Mouse (Mus musculus) limb, embryonic 10.5 days (tissue): Measurements from ENCODE around the gene Adamtsl5. TPM values are rescaled to one million over a fixed set of nuclear protein-coding genes. Genes with fewer than 3 reads are reported as not detected.

Source experiments
- DNase-seq: peaks from one replicate; pipeline ENCODE4 v3.0.0-alpha.2; 2017; ENCODE audit warnings: low spot score
- H3K27ac ChIP-seq: fragments of 300-500 bp; sonication (generic); 2 replicates; pipeline ENCODE4 v1.5.1; 2016; ENCODE audit warnings: mild to moderate bottlenecking
- H3K27me3 ChIP-seq: fragments of 300-500 bp; sonication (generic); 2 replicates; pipeline ENCODE4 v1.6.1; 2016; ENCODE audit warnings: low read depth, mild to moderate bottlenecking; ENCODE audit not compliant: poor library complexity, severe bottlenecking
- H3K36me3 ChIP-seq: fragments of 300-500 bp; sonication (generic); 2 replicates; pipeline ENCODE4 v1.6.1; 2016; ENCODE audit warnings: mild to moderate bottlenecking, moderate library complexity
- H3K4me1 ChIP-seq: fragments of 300-500 bp; sonication (generic); 2 replicates; pipeline ENCODE4 v1.6.1; 2016
- H3K4me3 ChIP-seq: fragments of 300-500 bp; sonication (generic); 2 replicates; pipeline ENCODE4 v1.5.1; 2016; ENCODE audit warnings: mild to moderate bottlenecking, moderate library complexity
- H3K9me3 ChIP-seq: fragments of 300-500 bp; sonication (generic); replicated peaks from 2 replicates; pipeline ENCODE4 v1.6.1; 2016; ENCODE audit warnings: mild to moderate bottlenecking
- WGBS: fragments of 180-500 bp; shearing (Covaris S2); methylation state at CpG from one replicate; pipeline ENCODE4 v1.1.7; 2016; 5-methylcytosine and 5-hydroxymethylcytosine counted together
- polyA plus RNA-seq: library from polyadenylated mRNA; unstranded; fragments of >200 nt; fragmentation: Nextera tagmentation; extraction: Ambion mirVana; gene quantifications from 2 replicates; pipeline ENCODE4 v1.2.1, GENCODE M21; 2016

Gene Adamtsl5
- 0.39 and 0.48 TPM in 2 replicates for polyA plus RNA-seq

DNA sequence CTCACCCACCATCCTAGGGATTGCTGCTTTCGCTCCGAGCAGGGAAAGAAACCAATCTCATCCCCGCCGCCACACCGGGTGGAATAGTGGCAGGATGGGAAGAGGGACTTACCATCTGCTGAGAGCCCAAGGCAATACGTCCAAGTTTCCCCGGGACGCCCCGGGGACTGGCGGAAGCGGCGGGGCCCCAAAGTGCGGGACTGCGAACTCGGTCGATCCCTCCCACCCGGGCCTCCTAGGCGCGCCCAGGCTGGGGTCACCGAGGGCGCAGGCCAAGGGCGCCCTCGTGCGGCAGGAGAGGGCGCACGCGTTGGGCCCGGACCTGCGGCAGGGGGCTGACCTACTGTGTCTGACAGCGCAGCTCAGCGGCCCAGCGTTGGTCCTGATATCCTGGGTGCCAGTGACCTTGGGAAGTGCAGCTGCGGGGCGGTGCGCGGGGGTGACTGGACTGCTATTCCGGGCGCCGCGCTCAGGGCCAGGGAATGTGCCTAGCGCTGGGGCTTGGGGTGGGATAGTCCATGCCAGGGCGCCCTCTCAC, at the start of gene Adamtsl5:
Gene Adamtsl5, minus strand, starts transcription at position 169 of the 538 bp plus-strand sequence.
- Histone ChIP-seq H3K4me3 (peak within 1 kb of the TSS; percentile 40), H3K27ac (no peak within 1 kb of the TSS), H3K9me3 (no peaks in the 10 kb centered on the region), H3K4me1 (peaks cover 31% of the 10 kb centered on the region), H3K36me3 (0 out of 2 replicates have a peak, but pooled peaks cover 2% of the 10 kb centered on the region), H3K27me3 (peaks cover 100% of the 10 kb centered on the region)
- DNase-seq = peak; percentile 78
- 1% methylated on average over 40 of the region's 42 CpGs for WGBS

DNA sequence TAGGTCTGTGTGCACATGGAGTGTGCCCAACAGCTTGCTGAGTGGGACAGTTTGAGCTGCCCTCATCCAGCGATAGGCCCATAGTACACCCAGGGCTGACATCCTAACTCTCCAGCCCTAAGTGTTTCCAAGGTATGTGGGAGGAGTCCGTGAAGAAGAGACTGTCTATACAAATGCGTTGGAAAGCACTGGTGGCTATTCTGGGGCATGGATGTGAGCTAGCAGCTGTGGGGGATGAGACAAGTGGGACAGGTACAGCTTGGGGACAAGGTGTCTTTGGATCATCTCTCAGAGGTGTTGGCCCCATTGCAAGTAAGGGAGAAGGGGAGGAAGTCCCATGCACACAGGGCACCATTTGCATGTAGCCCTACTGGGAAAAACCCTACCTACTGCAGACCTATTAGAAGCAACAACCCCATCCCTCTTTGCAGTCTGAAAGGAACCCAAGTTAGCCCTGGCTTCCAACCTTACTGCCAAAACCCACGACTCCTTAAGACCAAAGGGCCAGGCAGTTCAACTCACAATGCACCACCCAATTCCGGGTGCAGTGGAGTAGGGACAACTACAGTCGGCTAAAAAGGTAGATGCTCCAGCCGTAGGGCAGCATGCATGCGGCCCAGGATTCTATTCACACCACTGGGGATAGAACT, 49.4 kb upstream of the Adamtsl5 start:
- Histone ChIP-seq H3K36me3 (peaks cover 76% of the 10 kb centered on the region), H3K27ac (peak overlapping the region; percentile 100), H3K4me1 (peaks cover 52% of the 10 kb centered on the region), H3K27me3 (no peaks in the 10 kb centered on the region), H3K9me3 (no peaks in the 10 kb centered on the region), H3K4me3 (peak overlapping the region; percentile 88)
- no peak for DNase-seq
- WGBS = 73% methylated on average over 8 of the region's 8 CpGs

DNA sequence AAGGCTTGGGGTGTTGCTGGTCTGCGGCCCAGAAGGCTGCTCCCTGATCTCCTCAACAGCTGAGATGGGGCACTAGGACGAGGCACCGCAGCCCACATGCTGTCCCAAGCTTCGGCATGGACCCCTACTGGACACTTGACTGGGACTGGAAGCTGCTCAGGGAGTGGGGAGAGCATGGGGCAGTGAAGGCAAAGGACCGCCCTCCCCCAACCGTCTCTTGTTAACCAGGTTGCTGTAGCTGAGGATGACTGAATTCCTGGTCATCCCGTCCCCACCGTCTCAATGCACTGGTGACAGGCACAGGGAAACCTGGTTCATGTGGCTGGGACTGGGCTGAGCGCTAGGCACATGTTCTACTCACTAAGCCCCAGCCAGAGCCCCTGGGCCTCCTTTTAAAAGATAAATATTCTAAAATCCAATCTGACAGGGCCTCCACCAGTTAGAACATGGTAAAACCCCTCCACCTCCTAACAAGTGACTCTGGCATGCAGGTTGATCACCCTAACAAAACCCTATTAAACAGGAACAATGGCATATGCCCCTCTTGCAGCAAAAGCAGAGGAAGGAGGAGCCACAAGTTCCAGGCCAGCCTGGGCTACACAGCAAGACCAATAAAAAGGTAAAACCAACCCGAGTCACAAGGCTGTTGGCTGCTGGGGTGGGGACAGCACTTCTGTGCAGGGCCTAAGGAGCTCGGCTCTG, 48.8 kb upstream of the Adamtsl5 start:
- H3K27me3 ChIP-seq = no peaks in the 10 kb centered on the region
- H3K4me3 ChIP-seq = peak overlapping the region; percentile 88
- no peak for DNase-seq
- H3K9me3 ChIP-seq = no peaks in the 10 kb centered on the region
- peaks cover 76% of the 10 kb centered on the region for H3K36me3 ChIP-seq
- peaks cover 58% of the 10 kb centered on the region for H3K4me1 ChIP-seq
- 91% methylated on average over 11 of the region's 11 CpGs for WGBS
- H3K27ac ChIP-seq = peak overlapping the region; percentile 100

DNA sequence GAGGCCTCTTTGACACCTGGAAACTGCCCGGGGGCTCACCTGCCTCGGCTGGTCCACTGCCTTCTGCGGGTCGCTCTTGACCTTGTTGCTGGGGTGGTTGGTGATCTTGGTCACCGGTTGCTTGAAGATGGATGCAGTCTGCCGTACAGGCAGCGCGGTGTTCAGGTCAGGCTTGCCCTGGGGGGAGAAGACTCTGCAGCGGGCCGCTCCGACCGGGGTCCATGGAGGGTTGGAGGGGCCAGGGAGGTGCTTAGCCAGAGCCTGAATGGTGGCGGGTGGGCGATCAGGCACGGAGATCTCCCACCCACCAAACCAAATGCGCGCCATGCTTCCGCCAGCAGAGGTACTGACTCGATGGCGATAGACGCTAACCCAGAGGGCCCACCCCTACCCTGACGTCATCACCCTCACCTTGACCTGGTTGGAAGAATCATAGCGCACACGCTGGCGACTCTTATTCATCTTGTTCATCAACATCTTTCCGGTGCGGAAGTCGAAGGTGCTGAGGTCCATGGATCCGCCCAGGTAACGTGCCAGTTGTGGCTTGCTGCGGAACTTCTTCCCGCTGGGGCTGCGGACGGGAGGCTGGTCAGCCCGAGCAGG, 46.9 kb upstream of the Adamtsl5 start:
- no peak for DNase-seq
- Histone ChIP-seq H3K4me3 (no peak overlapping the region), H3K36me3 (peaks cover 81% of the 10 kb centered on the region)

DNA sequence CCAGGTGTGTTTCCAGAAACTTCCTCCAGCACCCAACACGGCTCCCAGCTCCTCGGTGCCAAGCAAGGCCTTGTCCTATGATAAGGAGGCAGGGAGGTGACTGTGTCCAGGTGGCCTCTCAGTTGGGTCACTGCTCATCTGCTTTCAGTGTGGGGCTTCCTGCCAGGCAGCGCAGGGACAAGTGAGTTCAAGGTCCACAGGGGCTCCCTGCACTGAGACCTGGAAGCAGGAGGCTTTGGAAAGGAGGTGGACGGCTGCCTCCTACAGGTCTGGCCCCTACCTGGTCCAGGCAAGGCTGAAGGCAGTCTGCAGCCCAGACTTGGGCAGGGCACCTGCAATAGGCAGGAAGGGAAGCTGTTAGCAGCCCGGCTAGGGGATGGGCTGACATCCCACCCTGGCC, 44.5 kb upstream of the Adamtsl5 start:
- H3K27ac ChIP-seq = 0 out of 2 replicates have a peak overlapping the region, but pooled peaks have one; percentile 26
- no peaks in the 10 kb centered on the region for H3K9me3 ChIP-seq
- no peak for DNase-seq
- H3K36me3 ChIP-seq = peaks cover 84% of the 10 kb centered on the region
- H3K4me3 ChIP-seq = peak overlapping the region; percentile 18; the same call in 1 of the 2 replicates
- WGBS = 95% methylated on average over 5 of the region's 5 CpGs
- no peaks in the 10 kb centered on the region for H3K27me3 ChIP-seq
- peaks cover 44% of the 10 kb centered on the region for H3K4me1 ChIP-seq

More for the DNA sequence above, 46.9 kb upstream of the Adamtsl5 start:
- no peaks in the 10 kb centered on the region for H3K27me3 ChIP-seq
- H3K27ac ChIP-seq = no peak overlapping the region
- H3K4me1 ChIP-seq = peaks cover 49% of the 10 kb centered on the region
- H3K9me3 ChIP-seq = no peaks in the 10 kb centered on the region
- 95% methylated on average over 35 of the region's 35 CpGs for WGBS

DNA sequence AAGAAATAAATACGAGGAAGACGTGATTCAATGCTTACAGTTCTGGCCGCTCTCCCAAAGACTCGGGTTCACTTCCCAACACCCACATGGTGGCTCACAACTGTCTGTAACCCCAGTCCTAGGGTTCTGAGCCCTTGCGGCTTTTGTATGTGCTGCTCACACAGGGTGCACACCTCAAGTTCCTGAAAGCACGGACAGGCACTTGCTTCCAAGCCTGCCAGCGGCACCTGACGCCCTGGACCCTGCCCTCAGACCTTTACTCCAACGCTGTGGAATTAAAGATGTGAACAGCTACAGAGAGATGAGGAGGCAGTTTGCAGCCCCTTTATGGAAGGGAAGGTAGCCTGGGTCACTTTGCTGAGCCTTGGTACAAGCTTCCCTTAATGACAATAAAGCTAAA, 42.5 kb upstream of the Adamtsl5 start:
- Histone ChIP-seq H3K4me3 (no peak overlapping the region), H3K27ac (no peak overlapping the region), H3K36me3 (peaks cover 64% of the 10 kb centered on the region), H3K9me3 (no peaks in the 10 kb centered on the region), H3K4me1 (peaks cover 35% of the 10 kb centered on the region), H3K27me3 (no peaks in the 10 kb centered on the region)
- DNase-seq = no peak
- 90% methylated on average over 9 of the region's 9 CpGs for WGBS

DNA sequence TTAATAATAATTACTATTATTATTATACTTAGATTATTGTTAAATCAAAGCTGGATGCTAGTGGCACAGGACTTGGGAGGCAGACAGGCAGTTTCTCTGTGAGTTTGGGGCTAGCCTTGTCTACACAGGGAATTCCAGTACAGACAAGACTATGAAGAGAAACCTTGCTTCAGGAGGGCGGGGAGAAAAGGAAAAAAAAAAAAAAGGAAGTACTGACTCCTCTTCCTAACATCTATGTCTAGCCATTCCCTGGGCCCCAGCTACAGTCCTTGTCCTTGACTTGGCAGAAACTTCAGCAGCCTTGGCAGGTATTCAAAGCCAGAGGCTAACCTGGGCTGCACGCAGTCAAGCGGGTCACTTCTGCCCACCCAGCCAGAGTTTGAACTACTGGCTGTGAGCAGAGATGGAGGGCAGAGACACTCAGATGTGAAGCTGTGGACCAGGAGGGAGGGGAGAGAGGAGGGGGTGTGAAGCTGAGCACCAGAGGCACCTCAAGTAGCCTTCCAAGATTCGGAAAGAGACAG, 41.0 kb upstream of the Adamtsl5 start:
- H3K9me3 ChIP-seq = no peaks in the 10 kb centered on the region
- WGBS = 77% methylated on average over 4 of the region's 4 CpGs
- DNase-seq = no peak
- H3K4me1 ChIP-seq = peaks cover 49% of the 10 kb centered on the region
- no peak overlapping the region for H3K27ac ChIP-seq
- no peaks in the 10 kb centered on the region for H3K27me3 ChIP-seq
- peaks cover 63% of the 10 kb centered on the region for H3K36me3 ChIP-seq
- no peak overlapping the region for H3K4me3 ChIP-seq

DNA sequence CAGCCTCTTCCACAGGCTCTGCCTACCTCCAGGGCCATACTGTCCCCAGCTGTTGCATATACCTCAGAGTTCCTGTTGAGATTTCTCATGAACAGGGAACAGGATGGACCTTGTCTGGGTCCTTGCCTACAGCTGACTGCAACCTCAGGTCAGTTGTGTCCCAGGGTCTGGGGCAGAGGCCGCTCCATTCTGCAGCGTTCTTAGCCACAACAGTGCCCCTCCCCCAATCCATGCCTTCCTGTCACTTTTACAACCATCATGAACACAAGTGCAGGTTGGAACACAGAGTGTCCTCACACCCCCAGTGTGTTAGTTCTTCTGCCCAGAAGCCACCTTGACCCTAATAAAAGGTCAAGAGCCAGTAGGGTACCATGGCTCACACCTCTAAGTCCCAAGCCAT, 40.5 kb upstream of the Adamtsl5 start:
- peaks cover 54% of the 10 kb centered on the region for H3K4me1 ChIP-seq
- H3K4me3 ChIP-seq = peak overlapping the region; percentile 94
- WGBS = 24% methylated on average over 2 of the region's 2 CpGs
- H3K9me3 ChIP-seq = no peaks in the 10 kb centered on the region
- peaks cover 63% of the 10 kb centered on the region for H3K36me3 ChIP-seq
- H3K27me3 ChIP-seq = no peaks in the 10 kb centered on the region
- DNase-seq = no peak
- H3K27ac ChIP-seq = peak overlapping the region; percentile 93

DNA sequence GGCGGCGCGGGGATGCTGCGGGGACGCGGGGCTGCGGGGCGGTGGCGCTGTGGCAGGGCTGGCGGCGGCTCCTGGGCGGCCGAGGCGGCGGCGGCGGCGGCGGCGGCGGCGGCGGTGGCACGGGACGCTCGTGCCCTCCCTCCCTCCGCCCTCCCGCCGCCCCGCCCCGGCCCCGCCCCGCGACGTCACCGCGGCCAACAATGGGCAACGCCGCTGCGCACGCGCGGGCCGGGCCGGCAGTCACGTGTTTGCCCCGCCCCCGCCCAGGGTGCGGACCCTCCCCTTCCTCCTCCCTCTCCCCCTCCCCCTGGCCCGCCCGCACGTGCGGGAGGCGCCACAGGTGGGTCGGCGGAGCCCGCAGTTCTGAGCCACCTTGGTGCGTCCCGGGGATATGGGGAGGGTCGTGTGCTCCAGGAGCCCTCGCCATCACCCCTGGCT, 39.3 kb upstream of the Adamtsl5 start, which contains the start of gene Mex3d:
Gene Mex3d, minus strand, starts transcription at position 138 of the 438 bp plus-strand sequence.
- peak; percentile 98 for DNase-seq
- Histone ChIP-seq H3K27ac (peak within 1 kb of the TSS; percentile 93), H3K27me3 (no peaks in the 10 kb centered on the region), H3K9me3 (no peaks in the 10 kb centered on the region), H3K36me3 (peaks cover 63% of the 10 kb centered on the region), H3K4me3 (peak within 1 kb of the TSS; percentile 94), H3K4me1 (peaks cover 56% of the 10 kb centered on the region)
- 14% methylated on average over 37 of the region's 61 CpGs for WGBS

DNA sequence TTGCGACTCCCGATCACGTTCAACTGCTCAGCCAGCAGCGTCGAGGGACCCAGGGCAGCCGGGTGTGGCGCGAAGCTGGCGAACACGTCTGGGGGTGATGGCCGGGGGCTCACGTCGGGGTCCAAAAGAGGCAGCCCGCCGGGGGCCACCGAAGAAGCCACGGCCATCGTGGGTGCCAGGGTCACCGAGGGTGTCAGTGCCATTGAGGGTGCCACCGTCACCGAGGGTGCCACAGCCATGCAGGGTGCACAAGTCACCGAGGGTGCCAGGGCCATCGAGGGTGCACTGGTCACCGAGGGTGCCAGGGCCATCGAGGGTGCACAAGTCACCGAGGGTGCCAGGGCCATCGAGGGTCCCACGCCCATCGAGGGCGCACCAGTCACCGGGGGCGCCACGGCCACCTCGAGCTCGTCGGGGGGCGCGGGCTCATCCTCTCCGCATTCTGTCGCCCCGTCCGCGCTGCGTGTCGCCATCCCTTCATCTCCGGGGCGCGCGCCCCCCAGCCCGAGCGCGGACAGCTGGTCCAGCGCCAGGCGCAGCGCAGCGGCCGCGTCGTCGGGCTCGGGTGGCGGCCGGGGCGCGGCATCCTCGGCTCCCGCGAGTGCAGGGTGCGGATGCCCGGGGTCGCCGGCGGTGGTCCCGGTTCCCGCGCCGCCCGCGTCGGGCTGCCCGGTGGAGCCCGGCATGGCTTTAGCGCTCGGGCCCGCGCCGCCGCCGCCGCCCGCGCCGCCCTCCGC, 38.7 kb upstream of the Adamtsl5 start:
- Histone ChIP-seq H3K27me3 (no peaks in the 10 kb centered on the region), H3K4me1 (peaks cover 50% of the 10 kb centered on the region), H3K4me3 (peak overlapping the region; percentile 94), H3K27ac (peak overlapping the region; percentile 93), H3K36me3 (peaks cover 63% of the 10 kb centered on the region), H3K9me3 (no peaks in the 10 kb centered on the region)
- peak; percentile 60 for DNase-seq
- 4% methylated on average over 94 of the region's 94 CpGs for WGBS

DNA sequence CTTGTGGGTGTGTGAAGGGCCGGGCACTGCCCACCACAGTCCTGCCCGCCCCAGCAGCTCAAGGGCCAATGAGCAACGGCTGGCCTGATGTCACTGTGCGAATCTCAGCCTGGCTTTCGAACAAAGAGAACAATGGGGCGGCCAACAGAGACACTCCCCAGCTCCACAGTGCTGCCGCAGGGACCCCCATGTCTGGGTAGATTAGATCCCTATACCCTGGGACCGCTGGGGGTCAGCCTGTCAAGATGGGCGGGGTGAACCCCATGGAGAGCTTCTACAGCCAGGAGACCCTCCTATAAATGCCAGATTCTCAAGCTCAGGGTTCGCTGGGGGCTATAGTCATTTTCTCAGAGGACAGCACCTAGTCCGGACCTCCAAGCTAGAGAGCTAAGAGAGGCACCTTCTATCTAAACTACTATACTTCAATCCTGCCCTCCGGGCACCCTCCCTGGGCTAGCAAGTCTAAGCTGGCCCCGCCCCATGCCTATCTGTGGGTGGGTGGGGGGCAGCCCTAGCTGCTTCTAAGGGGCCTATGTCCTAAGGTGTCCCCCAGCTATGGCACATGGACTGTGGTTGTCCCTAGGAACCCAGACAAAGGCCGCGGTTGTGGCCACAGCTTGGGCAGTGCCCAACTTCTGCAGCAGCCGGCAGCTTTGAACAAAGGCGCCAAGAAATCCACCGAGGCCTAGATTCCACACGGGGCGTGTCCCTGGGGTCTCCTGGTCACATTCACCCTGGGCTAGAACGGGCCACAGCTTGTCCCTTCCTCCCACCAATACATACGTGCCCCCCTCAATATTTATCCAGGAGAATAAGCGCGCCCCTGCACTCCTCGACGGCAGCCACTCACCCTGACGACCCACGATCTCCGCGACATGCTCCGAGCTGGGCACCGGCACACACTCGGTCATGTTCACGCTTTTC, 37.9 kb upstream of the Adamtsl5 start:
- Histone ChIP-seq H3K27me3 (no peaks in the 10 kb centered on the region), H3K9me3 (no peaks in the 10 kb centered on the region), H3K4me1 (peaks cover 49% of the 10 kb centered on the region), H3K36me3 (peaks cover 63% of the 10 kb centered on the region), H3K4me3 (peak overlapping the region; percentile 94), H3K27ac (peak overlapping the region; percentile 93)
- DNase-seq = peak; percentile 71
- WGBS = 1% methylated on average over 34 of the region's 34 CpGs
